Mouse (Mus musculus): Measurements from ENCODE around the gene Galnt17.

Galnt17 gene

GRCm38 (mm10) chr5:131308397-131308796 lies at the start of gene Galnt17:
Galnt17 (minus strand) TSS chr5:131308497.
- DNase-seq (ENCODE audit: low spot score in 2 of 2): no peak

GRCm38 (mm10) chr5:131334536-131334935 lies 26.2 kb upstream of the Galnt17 start:
- no peak for DNase-seq (ENCODE audit: low spot score in 2 of 2)

- no peak for DNase-seq (ENCODE audit: low spot score in 2 of 2)
These were observed 13.0 kb upstream of the Galnt17 start for GRCm38 (mm10) chr5:131321286-131321685.

GRCm38 (mm10) chr5:131319605-131320004 lies 11.3 kb upstream of the Galnt17 start:
- no peak for DNase-seq (ENCODE audit: low spot score in 2 of 2)

GRCm38 (mm10) chr5:131319141-131319540 lies 10.8 kb upstream of the Galnt17 start:
- DNase-seq (ENCODE audit: low spot score in 2 of 2): no peak

- DNase-seq (ENCODE audit: low spot score in 2 of 2): no peak
These were observed 6.7 kb upstream of the Galnt17 start for GRCm38 (mm10) chr5:131315016-131315415.

GRCm38 (mm10) chr5:131307656-131308151 lies 593 bp downstream of the Galnt17 start:
- DNase-seq (ENCODE audit: low spot score in 2 of 2): no peak

- DNase-seq (ENCODE audit: low spot score in 2 of 2): no peak
These were observed 1.2 kb downstream of the Galnt17 start for GRCm38 (mm10) chr5:131306908-131307655.

GRCm38 (mm10) chr5:131306321-131306907 lies 1.9 kb downstream of the Galnt17 start:
- no peak for DNase-seq (ENCODE audit: low spot score in 2 of 2)

GRCm38 (mm10) chr5:131305223-131305622 lies 3.1 kb downstream of the Galnt17 start:
- DNase-seq (ENCODE audit: low spot score in 2 of 2): no peak

- no peak for DNase-seq (ENCODE audit: low spot score in 2 of 2)
These were observed 6.8 kb downstream of the Galnt17 start for GRCm38 (mm10) chr5:131301526-131301925.

GRCm38 (mm10) chr5:131293726-131294449 lies 14.4 kb downstream of the Galnt17 start:
- DNase-seq (ENCODE audit: low spot score in 2 of 2): no peak

- no peak for DNase-seq (ENCODE audit: low spot score in 2 of 2)
These were observed 21.2 kb downstream of the Galnt17 start for GRCm38 (mm10) chr5:131287091-131287490.

- DNase-seq (ENCODE audit: low spot score in 2 of 2): no peak
These were observed 21.6 kb downstream of the Galnt17 start for GRCm38 (mm10) chr5:131286680-131287079.

- DNase-seq (ENCODE audit: low spot score in 2 of 2): no peak
These were observed 27.9 kb downstream of the Galnt17 start for GRCm38 (mm10) chr5:131280349-131280748.

- no peak for DNase-seq (ENCODE audit: low spot score in 2 of 2)
These were observed 29.0 kb downstream of the Galnt17 start for GRCm38 (mm10) chr5:131279286-131279685.

GRCm38 (mm10) chr5:131277227-131277626 lies 31.1 kb downstream of the Galnt17 start:
- DNase-seq (ENCODE audit: low spot score in 2 of 2): no peak

GRCm38 (mm10) chr5:131266291-131266690 lies 42.0 kb downstream of the Galnt17 start:
- no peak for DNase-seq (ENCODE audit: low spot score in 2 of 2)

- no peak for DNase-seq (ENCODE audit: low spot score in 2 of 2)
These were observed 44.2 kb downstream of the Galnt17 start for GRCm38 (mm10) chr5:131264145-131264544.

- no peak for DNase-seq (ENCODE audit: low spot score in 2 of 2)
These were observed 57.3 kb downstream of the Galnt17 start for GRCm38 (mm10) chr5:131250701-131251636.

- no peak for DNase-seq (ENCODE audit: low spot score in 2 of 2)
These were observed 59.9 kb downstream of the Galnt17 start for GRCm38 (mm10) chr5:131248416-131248815.

All from spleen, postnatal 14 days (tissue).